Mouse (Mus musculus) liver, adult (tissue): ENCODE measurements around the gene Kcnh7.

ENCODE experiments used
- GATA4 ChIP-seq: IDR thresholded peaks from 2 replicates; pipeline ENCODE4 v1.6.1; 2014; ENCODE audit warnings: mild to moderate bottlenecking, low read length; ENCODE audit not compliant: insufficient replicate concordance

Gene Kcnh7

GRCm38 (mm10) chr2:62651890-62652289, 532.2 kb downstream of the Kcnh7 start:
- TF ChIP-seq GATA4 = no peak

GRCm38 (mm10) chr2:62646671-62647289, 537.3 kb downstream of the Kcnh7 start:
- TF ChIP-seq GATA4 = no peak

- TF ChIP-seq GATA4 = no peak
Measured at GRCm38 (mm10) chr2:62646014-62646645, 538.0 kb downstream of the Kcnh7 start, which contains the start of gene Ifih1. Gene Ifih1 (minus strand): TSS chr2:62646255.

- TF ChIP-seq GATA4 = no peak
Measured at GRCm38 (mm10) chr2:62645475-62645874, 538.6 kb downstream of the Kcnh7 start.

GRCm38 (mm10) chr2:62644891-62645290, 539.2 kb downstream of the Kcnh7 start:
- no peak for TF ChIP-seq GATA4
